Mouse (Mus musculus) Patski (cell line): ENCODE measurements around the gene Krt82. TPM values are rescaled to one million over a fixed set of nuclear protein-coding genes. Genes with fewer than 3 reads are reported as not detected.

Experiments used
- ATAC-seq: fragments of 100-300 bp; one replicate; pipeline ENCODE4 v1.8.0; 2021
- CTCF ChIA-PET: fragments of 350-600 bp; sonication (Branson Sonifier 250); formaldehyde crosslinking; loops from one replicate; lab custom pipeline; 2022; ENCODE audit warnings: inconsistent platforms; lab: Charles Lee
- POLR2A ChIA-PET: fragments of 350-600 bp; sonication (Branson Sonifier 250); formaldehyde crosslinking; loops from one replicate; lab custom pipeline; 2022; ENCODE audit warnings: antibody characterized with exemption, inconsistent platforms; lab: Charles Lee
- DNase-seq: peaks from one replicate; pipeline ENCODE4 v3.0.0-alpha.2; 2011; ENCODE audit warnings: low read depth, low spot score
- H3K27me3 ChIP-seq: fragments of 371-371 bp; one replicate; pipeline ENCODE4 v1.5.1; 2021
- CTCF ChIP-seq: fragments of 100-300 bp; IDR thresholded peaks from one replicate; pipeline ENCODE4 v1.5.1; 2021
- in situ Hi-C: fragments of 300-500 bp; cut with MboI; formaldehyde crosslinking; loops from 3 replicates; pipeline ENCODE4 v1.11.1; 2018; ENCODE audit warnings: low pct_unique_long_range_greater_than_20kb, mixed read lengths
- polyA plus RNA-seq: library from polyadenylated mRNA; unstranded; gene quantifications from one replicate; pipeline ENCODE4 v1.2.3, GENCODE M21; 2021

Krt82 gene
- polyA plus RNA-seq = not detected

DNA sequence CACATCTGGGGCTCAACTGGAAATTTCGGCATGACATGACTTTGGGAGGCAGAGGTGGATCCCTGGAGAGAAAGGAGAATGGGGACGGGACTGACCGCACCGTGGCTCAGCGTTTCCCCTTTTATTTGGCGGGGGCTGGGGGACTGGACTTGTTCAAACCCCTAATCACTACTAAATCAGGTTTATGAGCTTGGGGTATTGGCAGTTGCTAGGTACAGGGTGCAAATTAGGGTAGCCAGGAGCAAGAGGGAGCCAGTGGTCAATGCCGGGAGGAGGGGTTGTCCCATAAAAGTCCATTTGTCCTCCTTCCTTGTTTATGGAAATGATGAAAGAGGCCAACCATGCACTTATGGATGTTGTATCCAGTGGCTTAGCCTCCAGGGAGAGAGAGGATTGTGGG is at the start of gene Krt82:
Gene Krt82 (minus strand): TSS at position 101 of the 400 bp plus-strand sequence.
- POLR2A ChIA-PET = no interaction called here
- DNase-seq (no peak), ATAC-seq (no peak)
- in situ Hi-C loops = no loop called here
- H3K27me3 ChIP-seq = peaks cover 22% of the 10 kb centered on the region
- CTCF ChIA-PET = no interaction called here
- TF ChIP-seq CTCF = no peak

DNA sequence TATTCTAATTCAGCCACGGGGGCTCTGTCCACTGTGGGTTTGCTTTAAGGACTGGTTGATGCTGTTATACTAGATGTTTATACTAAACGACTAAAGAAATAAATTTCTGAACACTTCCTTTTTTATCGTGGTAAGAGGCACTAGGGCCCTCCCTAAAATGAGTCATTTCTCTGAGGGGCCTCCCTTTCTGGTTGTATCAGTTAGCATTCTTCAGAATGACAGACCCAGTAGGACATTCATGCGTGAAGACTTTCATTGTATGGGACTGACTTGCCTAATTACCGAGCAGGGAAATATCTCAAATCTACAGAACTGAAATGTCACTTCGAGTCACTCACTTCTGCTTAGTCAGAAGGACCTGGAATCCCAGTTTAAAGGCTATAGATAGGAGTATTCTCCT is 48.7 kb upstream of the Krt82 start:
- ATAC-seq (no peak), DNase-seq (no peak)
- CTCF ChIA-PET = no interaction called here
- in situ Hi-C loops = no loop called here
- POLR2A ChIA-PET = no interaction called here
- TF ChIP-seq CTCF = no peak
- peaks cover 10% of the 10 kb centered on the region for H3K27me3 ChIP-seq

DNA sequence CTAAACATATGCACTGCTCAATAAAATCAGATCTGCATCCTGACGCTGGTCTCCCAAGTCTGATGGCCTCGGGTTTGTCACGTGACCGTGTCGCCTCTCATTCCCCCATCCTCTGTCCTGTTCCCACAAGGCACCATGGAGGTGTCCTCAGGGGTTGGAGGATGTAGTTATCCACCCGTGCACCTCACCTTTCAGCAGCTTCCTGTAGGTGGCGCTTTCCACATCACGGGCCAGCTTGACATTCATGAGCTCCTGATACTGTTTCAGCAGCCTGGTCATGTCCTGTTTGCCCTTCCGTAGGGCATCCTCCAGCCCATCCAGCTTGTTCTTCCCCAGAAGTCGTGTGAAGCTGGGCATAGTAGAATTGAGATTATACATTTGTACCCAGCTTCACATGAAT is 37.7 kb upstream of the Krt82 start:
- ChIA-PET POLR2A (no interaction called here), CTCF (no interaction called here)
- H3K27me3 ChIP-seq = no peaks in the 10 kb centered on the region
- ATAC-seq = no peak
- no peak for DNase-seq
- in situ Hi-C loops = no loop called here
- TF ChIP-seq CTCF = peak; percentile 30

DNA sequence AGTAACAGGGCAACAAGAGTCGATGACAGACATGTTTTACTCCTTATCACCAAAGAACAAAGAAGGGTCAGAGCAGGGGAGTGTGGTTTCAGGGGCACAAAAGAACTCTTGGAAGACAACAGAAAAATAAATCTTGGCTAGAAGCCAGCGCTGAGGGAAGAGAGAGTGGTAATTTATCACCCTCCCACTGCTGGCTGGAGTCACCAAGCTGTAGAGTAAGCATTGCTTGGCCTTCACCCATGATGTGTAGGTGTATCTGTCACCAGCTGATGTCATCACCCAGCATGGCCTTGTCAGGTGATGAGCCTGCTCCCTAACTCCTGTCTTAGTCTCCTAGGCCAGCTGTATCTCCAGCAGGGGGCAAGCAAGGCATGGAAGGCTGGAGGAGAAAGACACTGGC is 34.0 kb upstream of the Krt82 start:
- no peak for DNase-seq
- CTCF ChIA-PET = no interaction called here

DNA sequence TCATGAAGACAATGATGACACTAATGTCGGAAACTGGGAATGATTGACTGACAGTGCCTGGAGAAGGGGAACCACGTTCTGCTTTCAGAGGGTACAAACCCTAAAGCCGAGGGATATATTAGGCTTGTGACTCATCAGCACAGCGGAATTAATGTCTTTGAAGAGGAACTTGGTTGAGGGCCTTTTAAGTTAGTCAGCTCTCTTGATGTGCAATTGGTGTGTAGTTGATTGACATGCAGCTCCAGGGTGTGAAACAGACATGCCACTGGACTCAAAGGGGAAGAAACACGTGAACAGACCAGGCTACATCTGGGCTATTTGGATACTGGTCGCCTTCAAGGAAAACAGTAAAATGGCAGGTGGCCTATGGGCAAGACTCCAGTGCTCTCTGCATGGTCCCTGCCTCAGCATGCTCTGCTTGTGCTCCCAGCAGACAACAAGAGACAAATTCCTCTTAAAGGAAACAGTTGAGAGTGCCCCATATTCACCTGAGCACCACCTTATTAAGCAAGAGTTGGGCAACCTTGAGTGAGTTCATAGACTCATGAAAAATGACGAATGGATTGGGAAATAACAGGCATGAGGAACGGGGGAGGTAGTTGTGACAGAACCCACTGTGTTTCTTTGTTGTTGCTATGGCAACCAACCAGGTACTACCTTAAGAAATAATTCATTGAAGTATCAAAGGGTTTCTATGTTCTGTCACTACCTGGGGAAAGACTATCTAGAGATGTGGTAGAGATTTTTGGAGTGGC is 32.9 kb upstream of the Krt82 start:
- DNase-seq (no peak), ATAC-seq (no peak)
- ChIA-PET CTCF (no interaction called here), POLR2A (no interaction called here)
- in situ Hi-C loops = no loop called here
- H3K27me3 ChIP-seq = peaks cover 4% of the 10 kb centered on the region
- TF ChIP-seq CTCF = no peak

More for the DNA sequence above, 34.0 kb upstream of the Krt82 start:
- H3K27me3 ChIP-seq = peaks cover 4% of the 10 kb centered on the region
- POLR2A ChIA-PET = no interaction called here
- in situ Hi-C loops = no loop called here
- ATAC-seq = no peak
- peak; percentile 6 for TF ChIP-seq CTCF

DNA sequence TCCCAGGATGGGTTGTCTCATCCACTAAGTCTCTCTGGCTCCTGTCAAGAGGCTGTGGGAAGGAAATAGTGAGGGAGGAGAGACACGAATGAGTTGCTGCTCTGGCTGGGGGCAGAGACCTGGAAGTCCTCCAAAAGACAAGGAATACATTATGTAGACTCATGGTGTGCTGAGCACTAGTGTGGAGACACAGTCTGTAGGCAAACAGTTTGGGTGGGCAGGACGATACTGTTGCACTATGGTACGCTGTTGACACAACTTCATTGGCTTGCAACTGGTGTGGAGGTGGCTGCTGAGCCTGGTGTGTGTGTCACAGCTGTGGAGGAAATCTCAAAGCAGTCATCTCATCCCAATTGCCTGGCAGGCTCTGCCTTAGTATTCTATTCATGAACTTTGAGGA is 31.2 kb upstream of the Krt82 start:
- ATAC-seq (no peak), DNase-seq (no peak)
- TF ChIP-seq CTCF = no peak
- peaks cover 4% of the 10 kb centered on the region for H3K27me3 ChIP-seq
- in situ Hi-C loops = no loop called here
- CTCF ChIA-PET = no interaction called here
- POLR2A ChIA-PET = no interaction called here

DNA sequence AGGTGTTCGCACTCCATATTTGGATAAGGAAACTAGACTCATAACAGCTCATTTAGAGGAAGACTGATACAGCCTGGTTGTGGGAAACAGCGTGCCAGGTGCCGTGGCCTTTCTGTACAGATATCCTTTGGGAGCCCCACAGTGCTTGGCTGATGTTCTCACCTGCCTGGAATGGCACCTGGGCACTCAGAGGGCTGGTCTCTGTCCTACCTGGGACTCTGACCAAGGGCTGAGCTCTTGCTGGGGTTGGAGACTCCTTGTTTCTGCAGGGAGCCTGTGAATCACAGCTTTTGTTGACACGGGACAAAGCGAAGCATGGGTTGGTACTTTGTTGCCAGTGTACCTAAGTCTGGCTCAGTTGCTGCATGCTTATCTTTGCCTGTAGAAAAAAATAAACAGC is 25.0 kb upstream of the Krt82 start:
- H3K27me3 ChIP-seq = peaks cover 7% of the 10 kb centered on the region
- ChIA-PET POLR2A (no interaction called here), CTCF (no interaction called here)
- in situ Hi-C loops = no loop called here
- no peak for TF ChIP-seq CTCF
- ATAC-seq (no peak), DNase-seq (no peak)

DNA sequence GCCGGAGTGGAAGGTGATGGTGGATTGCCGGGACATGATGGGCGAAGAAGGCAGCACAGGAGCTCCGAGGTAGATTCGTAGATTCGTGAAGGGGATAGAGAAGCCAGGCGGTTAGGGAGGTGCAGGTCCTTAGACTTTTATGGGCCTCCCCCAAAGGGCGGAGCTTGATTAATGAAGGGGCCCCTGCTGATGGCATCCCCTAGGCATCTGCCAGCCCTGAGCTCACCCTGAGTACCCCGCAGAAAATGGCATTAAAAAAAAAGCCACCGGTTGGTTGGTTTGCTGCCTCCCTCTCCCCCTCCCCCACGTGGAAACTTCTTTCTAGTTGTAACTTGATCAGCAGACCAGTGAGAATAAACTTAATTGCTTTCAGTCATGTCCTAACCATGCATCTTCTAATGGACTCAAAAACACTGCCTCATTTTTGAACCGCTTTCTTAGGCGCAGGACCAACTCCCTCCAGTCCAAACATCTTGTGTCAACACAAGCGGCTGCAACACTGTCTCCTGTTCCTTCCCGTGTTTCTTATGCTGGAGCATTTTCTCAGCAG is 23.4 kb upstream of the Krt82 start, which contains the start of gene Krt75:
Gene Krt75 (minus strand): TSS at position 109 of the 550 bp plus-strand sequence.
- DNase-seq (no peak), ATAC-seq (no peak)
- H3K27me3 ChIP-seq = peaks cover 10% of the 10 kb centered on the region
- no peak for TF ChIP-seq CTCF
- in situ Hi-C loops = no loop called here
- CTCF ChIA-PET = no interaction called here
- POLR2A ChIA-PET = no interaction called here

DNA sequence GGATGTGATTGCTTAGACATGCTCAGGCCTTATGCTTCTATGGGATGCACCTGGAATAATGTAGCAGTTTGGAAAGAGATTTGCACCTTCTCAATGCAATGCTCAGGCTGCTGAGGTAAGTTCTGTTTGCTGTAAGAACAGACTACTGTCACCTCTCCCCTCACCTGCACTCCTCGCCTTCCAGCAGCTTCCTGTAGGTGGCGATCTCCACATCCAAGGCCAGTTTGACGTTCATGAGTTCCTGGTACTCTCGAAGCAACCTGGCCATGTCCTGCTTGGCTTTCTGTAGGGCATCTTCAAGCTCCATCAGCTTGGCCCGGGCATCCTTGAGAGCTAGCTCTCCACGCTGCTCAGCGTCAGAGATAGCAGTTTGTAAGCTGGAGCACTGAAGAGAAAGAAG is 17.3 kb upstream of the Krt82 start:
- in situ Hi-C loops = no loop called here
- POLR2A ChIA-PET = interaction anchor here (0.6 kb wide), 1 partner anchor 17 kb away, joined by 3 read pairs; no protein-coding TSS in a partner anchor
- CTCF ChIA-PET = no interaction called here
- no peak for ATAC-seq
- TF ChIP-seq CTCF = no peak
- H3K27me3 ChIP-seq = peaks cover 31% of the 10 kb centered on the region
- DNase-seq = no peak

DNA sequence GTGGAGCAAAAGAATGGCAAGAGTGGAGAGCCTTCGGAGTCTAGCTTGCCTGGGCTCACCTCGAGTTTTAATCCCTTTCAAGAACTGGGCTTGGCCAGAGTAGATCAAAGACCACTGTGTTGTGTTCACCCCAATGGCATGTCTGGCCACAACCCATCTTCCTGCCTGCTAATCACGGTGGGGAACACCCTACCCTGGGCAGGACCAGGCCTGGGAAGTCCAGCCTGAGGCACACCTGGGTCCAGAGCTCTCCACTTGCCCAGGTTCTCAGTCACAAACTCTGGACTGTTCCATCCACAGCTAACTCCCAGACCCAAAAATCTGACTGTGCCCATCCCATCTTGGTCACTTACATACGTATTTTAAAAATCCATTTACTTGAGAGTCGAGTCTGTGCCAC is 12.4 kb upstream of the Krt82 start, which contains the start of gene Krt90:
Gene Krt90 (minus strand): TSS at position 101 of the 400 bp plus-strand sequence.
- in situ Hi-C loops = no loop called here
- DNase-seq = no peak
- no peak for TF ChIP-seq CTCF
- H3K27me3 ChIP-seq = peaks cover 26% of the 10 kb centered on the region
- ChIA-PET POLR2A (no interaction called here), CTCF (no interaction called here)
- no peak for ATAC-seq

DNA sequence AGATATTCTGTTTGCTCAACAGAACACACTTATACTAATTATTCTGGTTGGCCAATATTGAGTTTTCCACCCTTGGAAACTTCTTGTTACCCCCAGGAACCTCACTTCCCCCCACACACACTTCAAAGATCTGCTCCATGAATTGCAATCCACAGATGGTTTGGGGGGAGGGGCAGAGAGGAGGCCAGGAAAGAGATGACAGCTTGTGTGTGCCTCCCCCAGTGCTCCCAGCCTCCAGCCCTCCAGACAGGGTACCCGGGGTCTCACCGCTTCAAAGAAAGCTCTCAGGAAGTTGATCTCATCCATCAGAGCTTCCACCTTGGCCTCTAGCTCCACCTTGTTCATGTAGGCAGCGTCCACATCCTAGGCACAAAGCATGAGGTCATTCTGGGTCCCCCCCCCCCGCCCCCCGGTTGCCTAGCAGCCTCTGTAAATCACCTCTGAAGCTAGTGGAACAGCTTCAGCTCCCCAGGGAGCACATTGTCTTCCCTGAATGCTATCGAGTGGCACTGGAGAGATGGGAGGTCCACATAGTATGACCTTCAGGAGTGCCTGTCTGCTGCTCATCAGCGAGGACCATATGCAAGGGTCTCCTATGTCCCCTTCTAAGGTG is 7.7 kb upstream of the Krt82 start:
- POLR2A ChIA-PET = no interaction called here
- ATAC-seq (no peak), DNase-seq (no peak)
- no peak for TF ChIP-seq CTCF
- in situ Hi-C loops = no loop called here
- peaks cover 11% of the 10 kb centered on the region for H3K27me3 ChIP-seq
- CTCF ChIA-PET = no interaction called here
